Mouse (Mus musculus) ovary, postnatal 14 days (tissue): Measurements from ENCODE around the gene Megf6.

ENCODE experiments used
- DNase-seq: peaks from one replicate; pipeline ENCODE4 v3.0.0; 2022; ENCODE audit warnings: low spot score

Gene Megf6

DNA sequence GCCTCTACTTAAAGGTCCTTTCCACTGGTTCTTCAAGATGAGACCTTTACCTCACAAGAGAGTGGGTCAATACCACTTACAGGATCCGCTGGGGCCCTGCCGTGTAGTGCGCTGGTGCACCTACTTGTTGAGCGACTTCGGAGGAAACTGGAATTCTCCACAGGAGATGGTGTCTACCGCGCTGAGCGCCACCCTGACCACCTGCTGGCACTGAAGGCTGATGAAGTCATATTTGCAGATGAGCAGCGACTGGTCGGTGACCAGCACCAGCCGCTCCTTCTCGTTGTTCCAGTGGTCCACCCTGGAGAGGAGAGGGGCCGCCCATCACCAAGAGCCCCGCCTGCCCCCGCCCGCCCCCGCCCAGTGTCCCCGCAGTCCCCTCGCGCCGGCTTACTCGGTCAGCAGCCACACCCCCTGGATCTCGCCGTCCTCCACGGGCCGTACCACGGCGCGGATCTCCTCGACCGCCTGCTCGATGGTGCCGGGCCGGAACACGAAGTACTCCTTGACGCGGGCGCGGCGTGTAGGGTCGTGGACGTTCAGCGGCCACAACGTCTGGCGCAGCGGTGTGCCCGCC, 10.5 kb upstream of the Megf6 start:
- no peak for DNase-seq

DNA sequence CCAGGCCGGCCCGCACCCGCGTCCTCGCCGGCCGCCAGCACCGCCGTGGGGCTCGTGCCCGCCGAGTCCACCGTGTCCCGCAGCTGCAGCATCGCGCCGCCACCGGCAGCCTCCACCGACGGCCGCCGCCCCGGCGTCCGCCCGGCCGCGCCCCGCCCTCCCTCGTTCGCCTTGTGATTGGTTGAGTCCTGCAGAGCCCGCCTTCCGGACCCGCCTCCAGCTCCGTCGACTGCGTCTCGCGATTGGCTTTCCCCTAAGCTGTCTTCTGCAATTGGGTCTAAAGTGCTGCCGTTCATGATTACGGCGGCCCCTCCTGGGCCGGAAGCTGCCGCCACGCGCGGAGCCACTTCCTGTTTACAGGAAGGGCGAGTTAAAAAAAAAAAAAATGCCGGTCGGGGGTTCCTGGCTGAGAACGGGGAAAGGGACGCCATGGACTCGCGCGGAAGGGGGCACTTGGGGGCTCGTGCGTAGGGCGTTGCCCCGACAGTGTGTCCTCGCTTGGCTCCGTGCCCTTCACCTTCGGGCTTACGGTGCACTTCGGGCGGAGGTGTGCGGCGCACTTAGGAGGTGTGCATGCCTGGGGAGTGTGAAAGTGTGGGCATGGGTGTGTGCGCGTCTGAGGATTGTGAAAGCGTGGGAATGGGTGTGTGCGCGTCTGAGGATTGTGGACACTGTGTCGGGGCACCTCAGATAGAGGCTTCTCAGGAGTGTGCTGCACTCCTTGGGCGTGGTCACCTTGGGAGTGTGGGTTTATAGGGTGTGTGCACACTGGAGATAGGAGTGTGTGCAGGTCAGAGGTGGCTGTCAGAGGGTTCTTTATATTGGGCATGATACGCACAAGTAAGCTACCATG, 9.8 kb upstream of the Megf6 start, which contains the start of gene Tprgl:
Tprgl (minus strand) TSS at position 129 of the 853 bp plus-strand sequence.
- peak; percentile 96 for DNase-seq

DNA sequence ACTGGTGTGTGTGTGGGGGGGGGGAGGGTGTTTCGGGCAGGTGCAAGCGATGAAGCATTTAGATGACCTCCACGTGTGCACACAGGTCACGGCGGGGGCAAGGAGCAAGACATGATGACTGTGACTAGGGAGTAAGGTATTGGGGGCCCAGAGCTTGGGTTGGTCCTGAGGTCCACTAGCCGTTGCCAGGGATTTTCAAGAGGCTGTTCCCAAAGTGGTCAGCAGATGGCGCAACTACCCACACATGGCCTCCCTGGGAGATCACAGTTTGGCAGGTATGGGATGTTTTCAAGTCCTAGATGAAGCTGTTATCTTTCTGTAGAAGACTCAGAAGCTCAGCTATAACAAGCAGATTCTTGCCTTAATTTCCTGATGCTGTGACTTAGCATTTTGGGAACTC, 7.2 kb upstream of the Megf6 start:
- DNase-seq, result peak; percentile 75

DNA sequence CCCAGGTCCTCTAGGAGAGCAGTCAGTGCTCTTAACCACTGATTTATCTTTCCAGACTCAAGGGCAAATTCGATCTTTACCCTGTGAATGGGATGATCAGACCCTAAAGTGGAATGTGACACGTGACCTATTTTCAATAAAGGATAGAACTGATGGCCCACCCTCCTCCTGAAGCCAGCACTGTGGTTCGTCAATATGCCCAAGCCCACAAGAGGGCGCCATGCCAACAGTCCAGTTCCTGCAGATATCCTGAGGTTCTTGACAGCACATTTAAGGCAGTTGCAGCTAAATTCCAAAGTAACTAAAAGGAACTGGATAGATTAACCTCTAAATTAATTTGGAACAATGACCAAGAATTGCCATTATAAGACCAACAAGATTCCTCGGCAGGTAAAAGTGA, 3.5 kb upstream of the Megf6 start:
- peak; percentile 64 for DNase-seq

DNA sequence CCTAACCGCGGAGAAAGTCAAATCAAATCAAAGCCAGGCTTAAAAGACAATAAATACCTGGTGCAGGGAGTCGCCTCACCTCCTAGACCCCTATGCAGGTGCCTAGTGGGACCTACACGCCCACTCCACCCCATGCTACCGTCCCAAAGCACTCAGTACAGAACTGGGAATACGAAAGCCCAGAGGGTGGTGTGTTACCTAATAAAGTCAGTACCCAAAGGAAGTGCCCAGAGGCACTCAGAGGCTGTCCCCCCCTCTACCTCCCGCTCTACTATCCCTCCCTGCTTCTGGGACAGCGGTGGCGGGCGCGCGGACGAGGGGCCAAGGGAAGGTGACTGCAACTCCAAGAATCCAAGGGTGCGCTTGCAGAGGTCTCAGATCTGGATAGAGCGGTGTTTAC, 509 bp upstream of the Megf6 start:
- no peak for DNase-seq

DNA sequence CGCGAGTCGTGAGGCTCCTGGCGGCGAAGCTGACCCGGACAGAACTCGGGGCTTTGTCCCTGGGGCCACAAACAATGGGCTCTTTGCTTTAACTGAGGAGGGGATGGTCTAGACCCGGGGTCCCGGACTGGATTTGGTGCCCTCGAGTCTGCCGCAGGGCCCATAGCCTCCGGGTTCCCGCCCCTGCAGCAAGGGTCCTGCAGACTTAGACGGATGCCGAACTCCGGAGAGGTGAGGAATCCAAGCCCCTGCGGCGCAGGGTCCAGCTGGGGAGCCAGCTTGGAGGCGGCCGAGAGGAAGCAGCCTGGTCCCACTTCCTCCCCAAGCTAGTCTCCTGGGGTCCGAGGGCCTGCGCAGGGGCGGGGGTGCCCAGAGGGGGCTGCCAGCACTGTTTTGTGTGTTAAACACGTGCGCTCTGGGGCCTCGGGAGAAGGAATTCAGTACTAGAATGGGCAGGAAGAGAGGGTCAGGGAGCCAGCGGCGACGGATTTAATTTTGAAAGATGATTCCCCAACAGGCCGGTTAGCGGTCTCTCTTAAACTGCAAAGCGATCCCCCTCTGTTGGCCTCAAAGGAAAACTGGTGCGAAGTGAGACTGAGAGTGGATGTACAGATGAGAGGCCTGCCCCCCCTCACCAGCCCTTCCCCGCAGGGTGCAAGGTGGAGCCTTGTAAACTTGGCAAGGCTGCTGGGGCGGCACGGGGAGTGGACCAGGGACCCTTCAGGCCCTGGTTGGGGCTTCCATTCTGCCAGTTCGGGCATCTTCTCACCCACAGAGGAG, 811 bp downstream of the Megf6 start:
- no peak for DNase-seq

DNA sequence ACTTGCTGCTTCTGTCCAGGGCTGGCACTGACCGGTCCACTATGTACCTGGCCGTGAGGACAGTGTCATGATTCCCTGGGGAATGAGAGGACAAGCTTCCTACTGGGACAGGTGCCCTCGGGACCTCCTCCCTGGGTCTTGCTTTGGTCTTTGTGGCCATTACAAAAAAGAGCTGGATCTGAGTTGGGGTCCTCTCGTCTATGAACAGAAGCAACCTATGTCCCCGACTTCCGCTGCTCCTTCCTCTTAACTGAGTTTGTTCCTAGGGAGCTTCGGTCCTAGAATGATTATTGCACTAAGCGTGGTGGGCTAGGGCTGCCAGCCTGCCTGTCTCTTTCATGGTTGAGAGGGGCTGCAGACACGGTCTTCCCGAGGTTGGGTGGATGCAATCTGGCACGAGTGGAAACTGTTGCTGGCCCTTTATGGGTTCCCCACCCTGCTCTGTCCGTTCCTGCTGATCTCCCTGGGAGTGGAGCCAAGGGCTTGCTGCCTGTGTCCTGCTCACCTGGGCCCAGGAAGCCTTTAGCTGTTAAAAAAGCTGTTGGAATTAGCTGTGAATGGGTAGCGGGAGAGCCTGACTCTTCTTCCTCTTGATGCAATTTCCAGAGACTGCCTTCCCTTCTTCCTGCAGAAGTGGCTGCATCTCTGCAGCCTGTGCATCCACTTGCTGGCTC, 1.5 kb downstream of the Megf6 start:
- DNase-seq, result no peak

DNA sequence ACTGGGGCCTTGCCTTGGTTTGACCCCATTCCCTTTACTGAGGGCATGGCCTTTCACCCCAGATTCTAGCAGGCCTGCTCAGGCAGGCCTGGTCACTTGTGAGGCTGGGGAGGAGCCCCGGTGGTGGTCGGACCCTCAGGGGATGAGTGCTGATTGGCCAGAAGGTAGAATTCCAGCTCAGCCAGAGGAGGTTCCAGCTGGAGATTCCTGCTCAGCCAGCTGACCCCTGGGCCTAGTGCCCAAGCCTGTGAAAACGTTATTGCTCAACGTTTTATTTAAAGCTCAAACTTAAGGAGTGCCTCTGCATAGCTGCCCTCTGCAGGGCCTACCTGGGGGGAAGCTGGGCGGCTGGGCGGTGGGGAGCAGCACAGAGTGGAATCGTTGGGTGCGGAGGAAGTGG, 6.7 kb downstream of the Megf6 start:
- DNase-seq, result peak; percentile 46

DNA sequence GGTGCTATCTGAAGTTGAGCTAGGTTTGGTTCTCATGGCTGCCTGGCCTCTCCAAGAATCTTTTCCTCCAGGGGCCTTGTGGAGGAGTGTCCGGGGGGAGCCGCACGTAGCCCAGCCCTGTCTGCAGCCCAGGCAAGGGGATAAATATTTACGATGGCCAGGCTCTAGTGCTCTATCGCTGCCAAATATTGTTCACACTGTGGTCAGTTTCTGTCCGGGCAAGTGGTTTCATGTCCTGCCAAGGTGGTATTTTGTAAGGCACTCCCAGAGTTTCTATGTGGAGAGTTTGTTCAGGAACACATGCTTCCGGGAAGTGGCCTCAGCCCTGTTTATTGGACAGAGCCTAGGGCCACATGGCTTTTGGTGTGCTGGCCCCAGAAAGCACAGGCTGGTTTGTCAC, 10.5 kb downstream of the Megf6 start:
- DNase-seq, result no peak

DNA sequence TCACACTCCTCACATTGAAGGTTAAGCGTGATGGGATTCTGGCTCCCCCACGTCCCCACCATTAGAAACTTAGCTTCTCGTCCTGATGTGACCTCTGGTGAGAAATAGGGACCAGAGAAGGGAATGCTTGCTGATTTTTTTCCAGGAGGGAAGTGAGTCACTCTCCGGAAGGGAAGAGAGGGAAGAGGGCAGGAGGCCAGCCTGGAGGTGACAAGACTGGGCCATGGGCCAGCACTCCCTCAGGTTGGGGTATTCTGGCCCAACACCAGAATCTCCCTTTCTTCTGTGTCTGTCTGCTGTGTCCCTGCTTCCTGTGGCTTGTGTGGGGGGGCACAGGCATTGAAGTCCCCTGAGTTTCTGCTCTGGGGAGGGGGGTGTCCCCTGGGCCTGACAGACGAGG, 13.0 kb downstream of the Megf6 start:
- DNase-seq, result no peak

DNA sequence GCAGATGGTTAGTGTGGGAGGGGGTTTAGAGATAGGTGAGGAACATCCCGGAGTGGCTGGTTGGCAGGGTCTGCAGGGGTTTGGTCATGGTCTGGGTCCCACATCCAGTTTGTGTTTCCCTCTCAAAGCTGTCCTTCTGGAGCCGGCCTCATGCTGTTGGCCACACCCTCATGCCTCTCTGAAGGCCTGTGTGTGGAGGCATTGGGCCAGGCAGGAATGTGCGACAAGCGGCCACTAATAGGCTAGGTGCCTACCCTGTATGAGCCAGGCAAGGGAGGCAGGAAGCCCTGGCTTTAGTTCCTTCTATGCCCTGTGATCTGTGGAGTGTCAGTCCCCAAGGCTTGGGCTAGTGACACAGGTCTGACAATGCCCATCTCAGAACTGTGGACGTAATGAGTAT, 14.5 kb downstream of the Megf6 start:
- no peak for DNase-seq

DNA sequence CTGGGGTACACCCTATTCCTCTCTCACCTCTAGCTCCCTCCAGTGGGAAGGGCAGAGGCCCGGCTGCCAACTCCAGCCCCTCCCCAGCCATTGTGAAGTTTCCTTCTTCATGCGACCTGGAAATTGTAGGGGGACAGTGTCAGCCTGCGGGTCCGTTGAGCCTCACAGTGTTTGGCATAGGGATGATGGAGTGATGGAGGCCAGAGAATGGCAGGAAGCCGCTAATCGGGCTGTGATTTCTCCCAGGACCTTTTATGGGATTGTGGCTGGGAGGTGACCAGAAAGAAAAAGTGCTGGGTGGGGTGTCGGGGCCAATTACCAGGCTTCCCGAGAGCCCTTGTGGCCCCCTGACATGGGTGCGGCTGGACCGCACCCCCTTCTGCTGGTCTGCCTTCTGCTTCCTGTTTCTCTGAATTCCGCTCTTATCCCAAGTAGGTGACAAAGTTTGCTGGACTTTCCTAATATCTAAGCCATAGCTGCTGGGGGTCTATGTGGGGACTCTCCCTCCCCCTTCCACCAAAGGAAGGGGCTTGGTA, 15.5 kb downstream of the Megf6 start:
- DNase-seq, result no peak

DNA sequence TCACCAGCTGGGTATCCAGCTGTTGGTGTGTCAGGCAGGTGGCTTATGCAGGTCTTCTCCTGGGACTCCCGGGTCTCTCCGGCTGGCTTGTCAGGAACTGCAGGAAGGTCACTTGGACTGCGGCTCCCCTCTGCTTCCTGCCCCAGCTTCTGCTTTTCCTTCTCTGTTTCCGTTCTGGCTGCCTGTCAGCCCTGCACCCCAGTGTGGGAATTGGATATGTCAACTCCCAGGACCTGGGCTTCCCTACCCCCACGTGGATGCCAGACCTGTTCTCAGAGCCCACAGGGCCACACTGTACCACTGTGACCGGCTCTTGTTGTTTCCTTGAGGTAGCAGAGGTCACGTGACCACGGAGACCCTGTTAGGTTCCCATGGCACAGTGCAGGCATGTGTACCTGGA, 18.4 kb downstream of the Megf6 start:
- no peak for DNase-seq

DNA sequence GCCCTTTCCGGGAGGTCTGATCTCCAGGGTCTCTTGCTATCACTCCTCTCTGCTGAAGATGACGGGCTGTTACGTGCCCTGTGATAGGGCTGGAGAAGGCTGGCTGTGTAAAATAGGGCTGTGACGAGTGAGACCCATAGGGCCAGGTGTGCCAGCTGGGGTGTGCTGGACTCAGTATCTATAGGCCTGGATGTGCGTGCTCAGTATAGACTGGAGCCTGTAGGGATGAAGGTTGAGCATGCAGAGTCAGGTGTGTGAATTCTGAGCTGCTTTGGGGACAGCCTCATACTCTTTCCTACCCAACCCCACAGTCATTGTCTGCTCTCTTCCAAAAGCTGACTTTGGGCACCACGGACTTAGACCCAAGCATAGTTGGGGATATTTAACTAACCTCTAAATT, 27.4 kb downstream of the Megf6 start:
- DNase-seq, result no peak

DNA sequence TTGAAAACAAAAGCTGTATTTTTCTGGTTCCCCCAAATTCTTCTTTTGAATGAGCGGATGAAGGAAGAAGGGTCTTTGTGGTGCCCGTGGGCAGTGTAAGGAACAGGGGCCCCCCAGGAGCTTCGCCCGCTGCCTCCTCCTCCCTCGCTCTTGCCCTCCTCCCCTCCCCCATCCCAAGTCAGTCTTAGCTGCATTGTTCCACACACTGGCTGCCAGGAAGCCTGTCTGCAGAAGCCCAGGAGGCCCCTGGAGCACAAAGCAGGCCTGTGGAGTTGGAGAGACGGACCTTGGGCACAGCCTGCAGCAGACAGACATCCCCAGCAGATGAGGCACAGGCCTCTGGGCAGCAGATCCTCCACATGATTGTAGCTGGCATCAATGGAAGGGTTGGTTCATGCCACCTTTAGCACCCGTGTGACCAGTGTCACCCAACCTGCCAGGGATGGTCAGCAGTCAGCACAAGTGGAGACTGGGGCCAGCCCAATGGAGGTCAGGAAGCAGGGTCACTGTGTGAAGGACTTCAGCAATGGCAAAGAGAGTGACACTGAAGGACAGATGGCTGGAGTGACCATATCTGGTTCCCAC, 27.9 kb downstream of the Megf6 start:
- DNase-seq, result no peak

DNA sequence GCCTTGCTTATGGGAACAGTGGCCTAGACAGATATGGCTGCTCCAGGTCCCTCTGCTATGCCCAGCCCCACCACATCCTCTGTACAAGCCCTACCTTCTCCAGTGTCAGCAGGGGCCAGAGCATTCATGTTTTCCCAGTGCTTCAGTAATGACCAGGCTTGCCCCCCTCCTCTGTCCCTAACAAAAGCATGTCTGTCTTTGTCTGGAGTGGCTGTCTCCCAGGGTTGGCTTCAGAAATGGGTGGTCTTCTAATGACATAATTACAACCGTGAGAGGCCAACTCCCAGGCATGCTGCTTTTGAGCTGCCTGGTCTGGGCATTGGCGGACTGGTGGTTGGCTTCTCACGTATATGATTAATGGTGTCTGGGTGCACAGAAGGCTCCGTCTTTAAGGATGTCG, 31.0 kb downstream of the Megf6 start:
- DNase-seq, result no peak

DNA sequence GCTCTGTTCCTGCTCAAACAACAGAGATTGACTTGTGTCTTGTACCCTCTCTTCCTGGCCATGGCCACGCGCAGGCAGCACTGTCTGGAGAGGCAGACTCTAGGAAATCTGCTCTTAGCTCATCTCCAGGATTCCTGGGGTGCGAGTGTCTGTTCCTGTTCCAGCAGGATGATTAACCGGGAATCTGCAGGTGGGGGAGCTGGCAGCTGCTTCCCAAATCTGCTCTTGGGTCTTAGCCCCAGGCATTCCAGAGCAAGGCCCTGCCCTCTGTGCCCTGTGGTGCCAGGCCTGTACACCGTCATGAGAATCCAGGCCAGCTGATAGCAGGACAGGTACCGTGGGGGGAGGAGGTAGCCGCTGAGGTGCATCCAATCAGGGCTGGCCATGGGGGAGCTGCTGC, 34.0 kb downstream of the Megf6 start:
- DNase-seq, result no peak

DNA sequence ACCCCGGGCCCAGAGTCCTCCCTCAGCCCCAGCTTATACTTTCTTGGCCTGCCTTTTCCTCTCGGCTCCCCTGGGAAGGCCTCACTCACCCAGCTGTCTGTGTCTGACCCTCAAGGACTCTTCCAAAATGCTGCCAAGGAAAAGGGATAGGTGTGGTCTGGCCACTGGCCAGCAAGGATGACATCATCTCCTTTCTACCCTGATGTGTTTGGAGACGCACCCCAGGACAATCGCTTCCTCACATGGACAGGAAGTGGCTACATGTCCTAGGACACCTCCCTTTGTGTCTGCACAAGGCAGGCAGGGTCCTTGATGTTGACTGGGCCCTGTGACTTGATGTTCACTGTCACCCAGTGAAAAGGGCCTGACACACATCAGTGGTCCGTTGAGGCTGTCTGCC, 34.9 kb downstream of the Megf6 start:
- no peak for DNase-seq

DNA sequence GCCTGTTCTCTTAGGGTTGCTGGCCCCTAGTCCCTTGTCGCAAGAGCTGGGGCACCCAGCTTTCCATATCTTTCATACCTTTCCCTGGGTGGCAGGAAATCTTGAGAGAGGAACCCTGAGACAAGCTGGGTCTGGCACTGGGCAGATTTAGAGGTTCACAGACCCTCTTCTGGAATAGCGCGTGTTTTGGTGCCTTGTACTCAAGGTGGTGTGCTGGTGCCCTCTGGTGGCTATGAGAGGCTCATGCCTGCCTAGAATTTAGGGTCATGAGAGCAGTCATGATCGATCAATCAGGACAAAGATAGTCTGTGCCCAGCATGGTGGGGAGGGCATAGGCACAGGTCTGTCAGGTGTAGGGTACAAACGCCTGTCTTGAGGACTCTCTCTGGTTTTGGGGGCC, 36.7 kb downstream of the Megf6 start:
- peak; percentile 51 for DNase-seq

DNA sequence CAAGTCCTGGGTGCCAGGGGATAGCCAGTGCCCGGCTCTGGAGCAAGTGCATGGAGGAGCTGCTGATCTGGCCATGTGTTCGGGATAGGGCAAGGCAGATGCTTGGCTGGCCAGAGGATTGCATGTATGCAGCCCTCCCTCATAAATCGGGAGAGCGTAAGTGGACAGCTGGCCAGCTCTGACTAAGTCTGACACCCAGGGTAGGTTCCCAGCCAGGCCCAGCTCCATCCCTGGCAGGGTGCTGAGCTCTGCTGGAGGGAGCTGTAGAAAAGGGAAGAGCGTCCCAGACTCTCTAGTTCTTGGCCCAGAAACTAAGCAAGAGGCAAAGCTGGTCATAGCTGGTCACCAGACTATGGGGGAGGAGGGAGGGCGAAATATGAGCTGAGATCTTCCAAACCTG, 38.5 kb downstream of the Megf6 start:
- DNase-seq, result no peak

DNA sequence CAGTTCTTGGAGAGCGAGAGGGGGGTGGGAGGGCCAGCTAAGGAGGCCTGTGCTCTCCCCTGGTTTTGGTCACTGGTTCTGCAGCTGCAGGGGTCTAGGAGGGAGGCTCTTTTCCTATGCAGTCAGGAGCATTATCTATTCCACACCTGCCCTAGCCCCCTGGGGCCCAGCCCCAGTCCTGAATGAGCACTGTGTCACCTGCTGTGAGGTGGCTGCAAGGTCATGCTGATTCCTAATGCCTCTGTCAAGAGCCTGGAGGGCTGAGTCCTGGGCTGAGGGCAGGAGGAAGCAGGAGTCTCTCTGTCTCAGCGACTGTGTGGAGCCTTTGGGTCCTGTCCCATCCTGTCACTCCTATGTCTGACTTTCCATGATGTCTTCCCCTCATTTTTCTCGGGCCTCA, 39.3 kb downstream of the Megf6 start:
- no peak for DNase-seq

DNA sequence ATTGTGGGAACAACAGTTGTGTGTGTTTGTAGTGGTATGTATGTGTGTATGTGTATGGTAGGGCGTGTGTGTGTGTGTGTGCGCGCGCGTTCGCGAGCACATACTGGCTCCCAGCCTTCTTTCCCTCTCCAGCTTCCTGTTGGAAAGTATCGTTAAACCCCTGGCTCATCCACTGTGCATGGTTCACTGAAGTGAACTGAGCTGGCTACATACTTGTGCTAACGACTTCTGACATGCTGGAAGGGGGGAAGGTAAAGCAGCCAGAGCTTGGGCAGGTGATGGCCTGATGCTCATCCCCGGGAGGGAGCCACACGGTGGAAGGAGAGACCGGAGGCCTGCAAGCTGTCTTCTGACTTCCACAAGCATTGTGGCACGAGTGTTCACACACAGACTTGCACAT, 40.9 kb downstream of the Megf6 start:
- no peak for DNase-seq
